Mouse (Mus musculus): ENCODE data around the gene Nsun7. TPM values are rescaled to one million over a fixed set of nuclear protein-coding genes. Genes with fewer than 3 reads are reported as not detected.
A peak's percentile ranks its signal among the peaks of the same experiment; 100 is the strongest.

Nsun7 gene
- polyA plus RNA-seq, 1 experiment from 2014 or later: 0.24 TPM

DNA sequence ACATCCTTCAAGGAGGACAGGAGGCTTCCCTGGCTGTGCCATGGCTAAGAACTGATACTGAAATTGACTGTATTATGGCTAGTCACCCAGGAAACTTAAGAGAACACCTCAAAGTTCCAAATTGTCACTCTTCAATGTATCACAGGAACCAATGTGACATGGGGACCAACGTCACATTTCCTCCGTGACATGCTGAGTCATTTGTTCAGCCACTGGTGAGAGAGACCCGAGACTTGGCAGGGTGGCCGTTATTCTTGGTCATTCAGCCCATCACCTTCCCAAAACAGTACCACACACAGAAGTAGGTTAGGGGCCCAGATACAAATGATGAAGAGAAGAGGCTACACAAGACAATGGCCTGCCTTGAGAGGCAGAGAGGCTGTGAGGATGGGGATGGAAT lies 63.4 kb downstream of the Nsun7 start:
- H3K4me3 ChIP-seq (ENCODE audit: low read length): no peak overlapping the region
- H3K27me3 ChIP-seq (ENCODE audit: insufficient read depth, low read length): no peaks in the 10 kb centered on the region
- 0 out of 2 replicates have a peak, but pooled peaks cover 6% of the 10 kb centered on the region for H3K36me3 ChIP-seq (ENCODE audit: insufficient read depth, low read length)
- no peaks in the 10 kb centered on the region for H3K9me3 ChIP-seq (ENCODE audit: low read length)
- 73% methylated on average over 4 of the region's 4 CpGs for WGBS
- no peak for ATAC-seq (ENCODE audit: low FRiP score, low TSS enrichment)
- no peak overlapping the region for H3K4me2 ChIP-seq (replicated peaks; ENCODE audit: low read depth, low read length)
- peaks cover 12% of the 10 kb centered on the region; the same call in 1 of the 2 replicates for H3K4me1 ChIP-seq (ENCODE audit: insufficient read depth, low read length)
- no peak overlapping the region for H3K27ac ChIP-seq (ENCODE audit: low read length)
- H3K9ac ChIP-seq (replicated peaks; ENCODE audit: low read length): no peak overlapping the region

DNA sequence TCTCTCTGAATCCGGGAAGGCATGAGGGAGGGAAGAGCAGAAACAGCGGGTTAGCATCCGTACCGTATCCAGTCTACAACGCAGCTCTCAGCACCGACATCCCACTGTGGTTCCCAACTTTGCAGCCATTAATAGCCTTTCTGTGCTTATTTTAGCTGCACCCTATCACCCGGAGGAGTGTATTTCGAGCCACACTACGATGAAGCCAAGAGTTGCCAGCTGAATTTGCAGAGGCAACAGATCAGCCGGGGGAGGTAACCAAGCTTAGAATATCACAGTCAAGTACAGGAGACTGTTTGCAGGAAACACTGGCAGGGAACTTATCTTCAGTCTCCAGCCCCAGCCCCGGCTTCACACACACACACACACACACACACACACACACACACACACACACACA lies 63.9 kb downstream of the Nsun7 start:
- no peak for ATAC-seq (ENCODE audit: low FRiP score, low TSS enrichment)
- WGBS: 46% methylated on average over 11 of the region's 11 CpGs

DNA sequence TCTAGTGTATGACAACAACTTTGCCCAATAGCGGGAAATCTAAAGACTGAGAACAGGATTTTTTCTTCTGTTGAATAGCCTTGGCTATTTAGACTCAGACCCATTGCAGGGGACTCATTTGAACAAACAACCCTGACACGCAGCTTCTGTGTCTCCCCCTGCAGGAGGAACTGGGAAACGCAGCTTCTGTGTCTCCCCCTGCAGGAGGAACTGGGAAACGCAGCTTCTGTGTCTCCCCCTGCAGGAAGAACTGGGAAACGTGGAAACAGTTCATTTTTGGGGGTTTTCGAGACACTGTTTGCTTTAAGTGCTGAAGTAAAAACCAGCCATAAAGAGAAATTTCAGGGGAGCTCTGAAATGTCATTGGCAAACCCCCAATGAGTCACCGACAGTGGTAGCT lies 66.7 kb downstream of the Nsun7 start:
- Histone ChIP-seq H3K9me3 (ENCODE audit: low read length) (no peaks in the 10 kb centered on the region), H3K4me3 (ENCODE audit: low read length) (no peak overlapping the region), H3K4me2 (replicated peaks; ENCODE audit: low read depth, low read length) (no peak overlapping the region), H3K36me3 (ENCODE audit: insufficient read depth, low read length) (0 out of 2 replicates have a peak, but pooled peaks cover 6% of the 10 kb centered on the region), H3K27me3 (ENCODE audit: insufficient read depth, low read length) (no peaks in the 10 kb centered on the region), H3K4me1 (ENCODE audit: insufficient read depth, low read length) (peaks cover 16% of the 10 kb centered on the region; the same call in 1 of the 2 replicates), H3K9ac (replicated peaks; ENCODE audit: low read length) (no peak overlapping the region), H3K27ac (ENCODE audit: low read length) (no peak overlapping the region)
- no peak for ATAC-seq (ENCODE audit: low FRiP score, low TSS enrichment)
- 78% methylated on average over 7 of the region's 7 CpGs for WGBS

More for the DNA sequence above, 63.9 kb downstream of the Nsun7 start:
- peaks cover 16% of the 10 kb centered on the region; the same call in 1 of the 2 replicates for H3K4me1 ChIP-seq (ENCODE audit: insufficient read depth, low read length)
- H3K27me3 ChIP-seq (ENCODE audit: insufficient read depth, low read length): no peaks in the 10 kb centered on the region
- H3K27ac ChIP-seq (ENCODE audit: low read length): no peak overlapping the region
- H3K9ac ChIP-seq (replicated peaks; ENCODE audit: low read length): no peak overlapping the region
- no peak overlapping the region for H3K4me3 ChIP-seq (ENCODE audit: low read length)
- 0 out of 2 replicates have a peak, but pooled peaks cover 6% of the 10 kb centered on the region for H3K36me3 ChIP-seq (ENCODE audit: insufficient read depth, low read length)
- no peak overlapping the region for H3K4me2 ChIP-seq (replicated peaks; ENCODE audit: low read depth, low read length)
- H3K9me3 ChIP-seq (ENCODE audit: low read length): no peaks in the 10 kb centered on the region

DNA sequence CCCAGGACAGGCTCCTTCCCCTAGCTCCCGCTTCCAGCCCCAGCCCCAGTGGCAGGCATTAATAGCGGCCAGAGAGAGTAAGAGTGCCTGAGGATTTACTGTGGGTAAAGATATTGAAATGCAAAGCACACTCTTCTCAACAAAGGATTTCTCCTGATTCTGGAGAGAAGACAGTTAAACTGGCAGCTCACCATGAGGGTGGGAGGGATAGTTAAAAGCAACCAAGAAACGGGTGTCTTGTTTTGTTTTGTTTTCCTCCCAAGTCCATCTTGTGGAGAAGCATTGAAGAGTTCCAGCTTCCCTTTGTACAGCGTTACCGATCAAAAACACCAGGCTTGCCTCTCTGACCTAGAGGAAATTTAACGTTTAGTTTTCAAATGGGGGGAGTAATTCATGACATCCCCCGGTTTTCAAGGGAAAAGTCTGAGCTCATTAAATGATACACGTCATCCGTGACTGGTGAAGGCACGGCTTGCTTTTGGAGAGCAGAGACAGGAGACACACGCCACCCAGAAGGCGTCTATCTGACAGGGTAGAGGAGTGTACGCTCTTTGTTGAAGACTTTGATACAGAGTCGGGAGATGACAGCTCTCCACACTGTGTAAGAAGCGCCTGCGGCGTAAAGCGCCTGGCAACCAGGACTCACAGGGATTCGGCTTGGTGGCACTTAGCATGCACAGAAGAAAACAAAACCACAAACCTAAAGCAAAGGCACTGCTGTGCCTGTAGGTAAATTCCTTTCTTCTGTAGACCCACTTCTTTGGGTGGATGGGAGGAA lies 68.4 kb downstream of the Nsun7 start:
- ATAC-seq (ENCODE audit: low FRiP score, low TSS enrichment): peak; percentile 71
- H3K4me3 ChIP-seq (ENCODE audit: low read length): no peak overlapping the region
- no peaks in the 10 kb centered on the region for H3K9me3 ChIP-seq (ENCODE audit: low read length)
- H3K4me1 ChIP-seq (ENCODE audit: insufficient read depth, low read length): peaks cover 16% of the 10 kb centered on the region; the same call in 1 of the 2 replicates
- 33% methylated on average over 19 of the region's 19 CpGs for WGBS
- H3K4me2 ChIP-seq (replicated peaks; ENCODE audit: low read depth, low read length): peak overlapping the region; percentile 27
- H3K27ac ChIP-seq (ENCODE audit: low read length): no peak overlapping the region
- H3K9ac ChIP-seq (replicated peaks; ENCODE audit: low read length): peak overlapping the region; percentile 5; the same call in 1 of the 2 replicates
- H3K36me3 ChIP-seq (ENCODE audit: insufficient read depth, low read length): 0 out of 2 replicates have a peak, but pooled peaks cover 6% of the 10 kb centered on the region
- H3K27me3 ChIP-seq (ENCODE audit: insufficient read depth, low read length): no peaks in the 10 kb centered on the region

DNA sequence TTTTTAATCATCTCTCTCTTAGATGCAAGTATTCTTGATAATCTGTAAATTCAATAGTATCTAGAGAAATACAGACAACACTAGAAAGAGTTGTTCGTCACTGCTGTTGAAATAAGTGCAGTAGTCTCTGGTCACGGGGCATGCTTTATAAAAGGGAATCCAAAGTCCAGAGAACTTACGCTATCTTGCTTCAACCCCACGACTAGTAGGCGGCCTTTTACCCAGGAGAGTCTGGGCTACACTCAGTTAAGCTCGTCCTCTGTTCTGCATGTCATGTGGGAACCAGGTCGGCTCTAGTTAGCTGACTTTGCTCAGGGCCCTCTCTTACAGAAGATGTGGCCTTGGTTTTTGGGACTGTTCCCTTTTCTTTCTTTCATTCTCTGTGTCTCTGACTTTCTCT lies 69.1 kb downstream of the Nsun7 start:
- H3K4me1 ChIP-seq (ENCODE audit: insufficient read depth, low read length): peaks cover 12% of the 10 kb centered on the region; the same call in 1 of the 2 replicates
- H3K36me3 ChIP-seq (ENCODE audit: insufficient read depth, low read length): 0 out of 2 replicates have a peak, but pooled peaks cover 6% of the 10 kb centered on the region
- no peak overlapping the region for H3K4me2 ChIP-seq (replicated peaks; ENCODE audit: low read depth, low read length)
- H3K9me3 ChIP-seq (ENCODE audit: low read length): no peaks in the 10 kb centered on the region
- no peak overlapping the region for H3K4me3 ChIP-seq (ENCODE audit: low read length)
- no peak overlapping the region for H3K9ac ChIP-seq (replicated peaks; ENCODE audit: low read length)
- ATAC-seq (ENCODE audit: low FRiP score, low TSS enrichment): no peak
- 75% methylated on average over 7 of the region's 7 CpGs for WGBS
- H3K27me3 ChIP-seq (ENCODE audit: insufficient read depth, low read length): no peaks in the 10 kb centered on the region
- no peak overlapping the region for H3K27ac ChIP-seq (ENCODE audit: low read length)

DNA sequence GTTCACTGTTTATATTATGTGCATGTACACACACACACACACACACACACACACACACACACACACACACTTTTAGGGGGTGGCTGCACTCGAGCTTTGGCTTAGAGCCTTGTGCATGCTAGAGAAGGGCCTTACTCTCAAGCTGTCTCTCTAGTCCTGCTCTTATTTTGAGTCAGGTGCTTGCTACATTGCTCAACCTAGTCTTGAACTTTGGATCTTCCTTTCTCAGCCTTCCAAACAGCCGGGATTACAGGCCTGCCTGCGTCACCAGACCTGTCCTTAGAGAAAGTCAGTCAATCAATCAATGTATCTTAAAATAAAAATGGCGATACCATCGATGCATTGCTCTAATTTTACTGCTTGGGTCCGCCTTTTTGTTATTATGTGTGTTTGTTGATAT lies 71.1 kb downstream of the Nsun7 start:
- H3K9ac ChIP-seq (replicated peaks; ENCODE audit: low read length): no peak overlapping the region
- H3K27me3 ChIP-seq (ENCODE audit: insufficient read depth, low read length): no peaks in the 10 kb centered on the region
- no peaks in the 10 kb centered on the region for H3K9me3 ChIP-seq (ENCODE audit: low read length)
- 0 out of 2 replicates have a peak, but pooled peaks cover 5% of the 10 kb centered on the region for H3K36me3 ChIP-seq (ENCODE audit: insufficient read depth, low read length)
- no peak overlapping the region for H3K27ac ChIP-seq (ENCODE audit: low read length)
- H3K4me3 ChIP-seq (ENCODE audit: low read length): no peak overlapping the region
- whole genome bisulfite sequencing: 89% methylated on average over 6 of the region's 6 CpGs
- H3K4me2 ChIP-seq (replicated peaks; ENCODE audit: low read depth, low read length): no peak overlapping the region
- ATAC-seq (ENCODE audit: low FRiP score, low TSS enrichment): no peak
- H3K4me1 ChIP-seq (ENCODE audit: insufficient read depth, low read length): peaks cover 7% of the 10 kb centered on the region; the same call in 1 of the 2 replicates

DNA sequence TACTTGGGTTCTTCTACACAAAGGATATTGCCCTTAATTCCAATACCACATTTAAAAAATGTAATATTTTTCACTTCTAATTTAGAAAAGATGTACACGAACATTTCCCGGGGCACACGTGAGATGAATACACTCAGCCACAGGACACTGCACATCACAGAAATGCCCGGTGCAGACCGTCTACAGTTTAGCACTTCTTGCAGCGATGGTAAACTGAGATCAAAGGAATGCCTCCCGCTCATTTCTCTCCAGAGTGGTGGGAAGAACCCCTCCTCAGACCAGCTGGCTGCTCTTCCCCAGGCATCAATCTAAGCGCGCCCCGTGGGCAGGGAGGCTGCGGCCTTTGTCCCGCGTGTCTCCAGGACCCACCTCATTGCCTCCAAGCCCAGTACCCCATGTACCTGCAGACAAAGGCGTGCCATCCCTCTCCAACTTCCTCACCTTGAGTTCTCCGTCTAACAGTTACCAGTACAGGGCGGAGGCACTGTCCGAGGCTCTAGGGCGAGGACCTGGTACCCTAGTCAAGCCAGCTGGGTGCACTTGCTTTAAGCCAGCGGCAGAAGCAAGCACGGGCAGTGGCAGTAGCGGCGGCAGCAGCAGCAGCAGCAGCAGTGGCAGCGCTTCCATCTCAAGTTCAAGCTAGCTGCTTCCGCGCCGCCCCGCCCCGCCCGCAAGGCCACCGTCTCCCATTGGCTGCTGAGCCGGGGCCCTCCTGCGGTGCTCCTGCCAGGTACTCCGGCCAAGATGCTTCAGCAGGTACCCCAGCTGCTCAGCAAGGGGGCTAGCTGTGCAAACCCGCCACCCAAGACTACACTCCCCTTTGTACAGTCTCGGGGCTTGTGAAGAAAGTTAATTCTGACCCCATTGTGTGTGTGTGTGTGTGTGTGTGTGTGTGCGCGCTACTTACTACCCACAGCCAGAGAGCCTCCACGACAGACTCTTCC lies 77.6 kb downstream of the Nsun7 start:
- ATAC-seq (ENCODE audit: low FRiP score, low TSS enrichment): peak; percentile 85
- H3K27me3 ChIP-seq (ENCODE audit: insufficient read depth, low read length): no peaks in the 10 kb centered on the region
- H3K4me1 ChIP-seq (ENCODE audit: insufficient read depth, low read length): peaks cover 16% of the 10 kb centered on the region
- no peaks in the 10 kb centered on the region for H3K36me3 ChIP-seq (ENCODE audit: insufficient read depth, low read length)
- 5% methylated on average over 37 of the region's 38 CpGs for WGBS
- H3K9ac ChIP-seq (replicated peaks; ENCODE audit: low read length): peak overlapping the region; percentile 53
- H3K27ac ChIP-seq (ENCODE audit: low read length): no peak overlapping the region
- peak overlapping the region; percentile 78 for H3K4me2 ChIP-seq (replicated peaks; ENCODE audit: low read depth, low read length)
- H3K9me3 ChIP-seq (ENCODE audit: low read length): no peaks in the 10 kb centered on the region
- peak overlapping the region; percentile 46 for H3K4me3 ChIP-seq (ENCODE audit: low read length)

DNA sequence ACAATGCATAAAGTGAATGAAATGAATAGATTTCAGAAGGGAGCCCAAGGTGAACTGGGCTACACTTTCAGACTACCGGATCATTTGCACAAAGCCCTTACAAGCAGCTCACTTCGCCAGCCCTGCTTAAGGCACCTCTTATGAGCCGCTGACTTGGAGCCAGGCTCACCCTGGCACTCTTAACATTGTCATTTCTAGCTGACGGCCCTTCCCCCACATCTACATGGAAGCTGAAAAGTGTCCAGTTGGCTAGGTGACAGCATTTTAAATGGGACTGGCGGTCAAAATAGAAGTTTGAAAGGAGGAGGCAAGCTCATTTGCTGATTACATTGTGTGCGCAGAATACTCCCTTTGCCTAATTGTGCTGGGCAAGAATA lies 78.3 kb downstream of the Nsun7 start:
- Histone ChIP-seq H3K4me3 (ENCODE audit: low read length) (peak overlapping the region; percentile 46), H3K27me3 (ENCODE audit: insufficient read depth, low read length) (no peaks in the 10 kb centered on the region), H3K9me3 (ENCODE audit: low read length) (no peaks in the 10 kb centered on the region), H3K36me3 (ENCODE audit: insufficient read depth, low read length) (no peaks in the 10 kb centered on the region), H3K9ac (replicated peaks; ENCODE audit: low read length) (no peak overlapping the region), H3K4me1 (ENCODE audit: insufficient read depth, low read length) (peaks cover 16% of the 10 kb centered on the region), H3K27ac (ENCODE audit: low read length) (no peak overlapping the region), H3K4me2 (replicated peaks; ENCODE audit: low read depth, low read length) (peak overlapping the region; percentile 78)
- 41% methylated on average over 6 of the region's 6 CpGs for WGBS
- ATAC-seq (ENCODE audit: low FRiP score, low TSS enrichment): peak; percentile 25; the same call in 1 of the 2 replicates

DNA sequence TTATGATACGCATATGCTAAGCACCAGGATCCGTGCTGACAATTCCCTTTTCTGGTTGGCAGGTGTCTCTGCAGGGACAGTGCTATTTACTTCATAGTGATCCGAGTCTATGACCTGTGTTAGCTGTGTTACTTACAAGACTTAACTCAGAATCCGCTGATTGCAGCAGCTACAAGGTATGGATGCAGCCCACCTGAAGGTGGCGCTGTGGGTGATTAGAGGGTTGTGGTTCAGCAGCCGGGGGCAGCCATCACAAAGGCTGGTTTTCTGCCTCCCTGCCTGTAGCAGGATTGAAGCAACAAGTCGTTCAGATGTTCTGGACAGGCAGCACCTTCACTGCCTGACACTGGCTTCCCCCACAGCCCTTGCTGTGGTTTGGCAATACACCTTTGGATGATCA lies 78.9 kb downstream of the Nsun7 start:
- Histone ChIP-seq H3K27ac (ENCODE audit: low read length) (no peak overlapping the region), H3K27me3 (ENCODE audit: insufficient read depth, low read length) (no peaks in the 10 kb centered on the region), H3K4me2 (replicated peaks; ENCODE audit: low read depth, low read length) (no peak overlapping the region), H3K9ac (replicated peaks; ENCODE audit: low read length) (no peak overlapping the region), H3K4me3 (ENCODE audit: low read length) (no peak overlapping the region), H3K9me3 (ENCODE audit: low read length) (no peaks in the 10 kb centered on the region), H3K36me3 (ENCODE audit: insufficient read depth, low read length) (no peaks in the 10 kb centered on the region), H3K4me1 (ENCODE audit: insufficient read depth, low read length) (peaks cover 16% of the 10 kb centered on the region)
- no peak for ATAC-seq (ENCODE audit: low FRiP score, low TSS enrichment)
- 41% methylated on average over 7 of the region's 7 CpGs for WGBS

Measured in kidney, embryonic 16.5 days (tissue).